In genomic region chr1:139156397-139156796, GRCm38 (mm10) we compare ENCODE assay signal across 9 mouse cellular contexts.
DNase-seq lines count a peak whose midpoint lies in the region.
"Had no signal": no experiment of that assay in that cellular context is flagged by ENCODE, and none has a peak within 500 bp of the region (broad histone marks: within the 10 kb centered on the region; RNA-seq: fewer than 3 reads in every experiment).

No protein-coding gene starts in this region.

- intact Hi-C loops in heart, postnatal 10 days (cut with DNase I) = loop anchor here (2.0 to 10.0 kb wide), 2 partner anchors 192 to 832 kb away; partner anchors contain the start of gene Dennd1b
- intact Hi-C loops in heart, postnatal 36 days (cut with DNase I) = loop anchor here (2.0 to 5.0 kb wide), 4 partner anchors 194 to 322 kb away; partner anchors contain the start of gene Dennd1b
- intact Hi-C loops in gastrocnemius, postnatal 36 days (cut with DNase I) = loop anchor here (5.0 kb wide), 1 partner anchor 319 kb away; no protein-coding TSS in a partner anchor

- peak; percentile 29 to 51 for DNase-seq in heart, postnatal 10 days
- no peak for DNase-seq in heart, postnatal 36 days
- DNase-seq in ovary, postnatal 14 days (ENCODE audit: low spot score) = peak; percentile 9
- DNase-seq in ovary, postnatal 10 days (ENCODE audit: low spot score) = no peak
- DNase-seq in ZHBTc4 (ENCODE audit: low read depth, low spot score) = peak; percentile 49
- peak; percentile 36 for DNase-seq in lung, postnatal 10 days
- no peak for DNase-seq in gastrocnemius, postnatal 36 days
- no peak for DNase-seq in urinary bladder, adult 2 months (ENCODE audit: low spot score)
- DNase-seq: liver, embryonic 13.5 days had no signal

Comparison
In these comparisons a context has a peak if more than half of its experiments do, and no peak if none do; other contexts are left out.
1. DNase-seq: peak in heart, postnatal 10 days (2 of 2), ovary, postnatal 14 days (single experiment), ZHBTc4 (single experiment) and lung, postnatal 10 days (single experiment); none in heart, postnatal 36 days (0 of 2), ovary, postnatal 10 days (single experiment), gastrocnemius, postnatal 36 days (0 of 2) and urinary bladder, adult 2 months (single experiment).